Mouse (Mus musculus) liver, embryonic 11.5 days (tissue): ENCODE results near the gene Csnk2a1. TPM values are rescaled to one million over a fixed set of nuclear protein-coding genes. Genes with fewer than 3 reads are reported as not detected.
"Not testable (repeated sequence)": the region's sequence is repeated elsewhere in the genome, so short reads cannot be mapped to it uniquely, and the experiment has no call there.

Experiments used
- ATAC-seq: fragments of 200-750 bp; cut with Nextera tagmentation; replicated peaks from 2 replicates; pipeline ENCODE4 v1.8.0; 2017; ENCODE audit warnings: moderate number of reproducible peaks, mild to moderate bottlenecking, moderate TSS enrichment, moderate library complexity; ENCODE audit not compliant: low FRiP score
- DNase-seq: peaks from one replicate; pipeline ENCODE4 v3.0.0-alpha.2; 2017; ENCODE audit warnings: low spot score
- H3K27ac ChIP-seq: fragments of 300-500 bp; sonication (generic); 2 replicates; pipeline ENCODE4 v1.5.1; 2014; ENCODE audit warnings: mild to moderate bottlenecking, low read depth, low read length, control low read depth
- H3K27me3 ChIP-seq: fragments of 300-500 bp; sonication (generic); replicated peaks from 2 replicates; pipeline ENCODE4 v1.6.1; 2014; ENCODE audit warnings: low read length, mixed read lengths; ENCODE audit not compliant: control insufficient read depth, insufficient read depth
- H3K36me3 ChIP-seq: fragments of 300-500 bp; sonication (generic); 2 replicates; pipeline ENCODE4 v1.6.1; 2014; ENCODE audit warnings: mild to moderate bottlenecking, low read length, moderate library complexity, mixed read lengths; ENCODE audit not compliant: control insufficient read depth, insufficient read depth
- H3K4me1 ChIP-seq: fragments of 300-500 bp; sonication (generic); replicated peaks from 2 replicates; pipeline ENCODE4 v1.6.1; 2014; ENCODE audit warnings: low read length, mixed read lengths; ENCODE audit not compliant: control insufficient read depth, insufficient read depth
- H3K4me2 ChIP-seq: fragments of 300-500 bp; sonication (generic); 2 replicates; pipeline ENCODE4 v1.6.1; 2014; ENCODE audit warnings: mild to moderate bottlenecking, control low read depth, moderate library complexity
- H3K4me3 ChIP-seq: fragments of 300-500 bp; sonication (generic); 2 replicates; pipeline ENCODE4 v1.5.1; 2014; ENCODE audit warnings: low read depth, low read length, control low read depth
- H3K9ac ChIP-seq: fragments of 300-500 bp; sonication (generic); 2 replicates; pipeline ENCODE4 v1.6.1; 2014; ENCODE audit warnings: low read depth, low read length, control low read depth
- H3K9me3 ChIP-seq: fragments of 300-500 bp; sonication (generic); 2 replicates; pipeline ENCODE4 v1.6.1; 2016; ENCODE audit warnings: low read length, inconsistent platforms, mixed read lengths; ENCODE audit not compliant: control insufficient read depth
- WGBS: fragments of 180-500 bp; shearing (Covaris S2); extraction: QIAGEN DNeasy Blood & Tissue Kit; methylation state at CpG from one replicate; pipeline ENCODE4 v1.1.7; 2014; 5-methylcytosine and 5-hydroxymethylcytosine counted together
- polyA plus RNA-seq: library from polyadenylated mRNA; unstranded; fragments of >200 nt; fragmentation: Nextera tagmentation; extraction: Ambion mirVana; gene quantifications from 2 replicates; pipeline ENCODE4 v1.2.1, GENCODE M21; 2014

Csnk2a1 gene
- polyA plus RNA-seq, 1 experiment from 2014 or later: 65.2 TPM

GRCm38 (mm10) chr2:152190161-152190560 is 36.5 kb upstream of the Csnk2a1 start:
- no peaks in the 10 kb centered on the region for H3K27me3 ChIP-seq
- no peak overlapping the region for H3K27ac ChIP-seq
- DNase-seq: no peak
- 61% methylated on average over 7 of the region's 7 CpGs for WGBS
- H3K36me3 ChIP-seq: no peaks in the 10 kb centered on the region
- H3K4me3 ChIP-seq: no peak overlapping the region
- ATAC-seq: no peak
- H3K9ac ChIP-seq: no peak overlapping the region
- H3K9me3 ChIP-seq: no peaks in the 10 kb centered on the region
- no peak overlapping the region for H3K4me2 ChIP-seq
- H3K4me1 ChIP-seq: no peaks in the 10 kb centered on the region

GRCm38 (mm10) chr2:152192591-152193345 is 33.9 kb upstream of the Csnk2a1 start:
- H3K9me3 ChIP-seq: no peaks in the 10 kb centered on the region
- no peaks in the 10 kb centered on the region for H3K27me3 ChIP-seq
- H3K4me2 ChIP-seq: no peak overlapping the region
- H3K9ac ChIP-seq: no peak overlapping the region
- ATAC-seq: peak; percentile 59
- no peak overlapping the region for H3K4me3 ChIP-seq
- H3K4me1 ChIP-seq: no peaks in the 10 kb centered on the region
- H3K36me3 ChIP-seq: no peaks in the 10 kb centered on the region
- no peak for DNase-seq
- 65% methylated on average over 13 of the region's 13 CpGs for WGBS
- no peak overlapping the region for H3K27ac ChIP-seq

GRCm38 (mm10) chr2:152193346-152193710 is 33.3 kb upstream of the Csnk2a1 start:
- Histone ChIP-seq H3K27ac (no peak overlapping the region), H3K4me1 (no peaks in the 10 kb centered on the region), H3K9me3 (no peaks in the 10 kb centered on the region), H3K27me3 (no peaks in the 10 kb centered on the region), H3K4me3 (no peak overlapping the region), H3K4me2 (no peak overlapping the region), H3K9ac (no peak overlapping the region), H3K36me3 (no peaks in the 10 kb centered on the region)
- no peak for ATAC-seq
- no peak for DNase-seq
- WGBS: 57% methylated on average over 7 of the region's 7 CpGs

- Histone ChIP-seq H3K4me2 (no peak overlapping the region), H3K36me3 (no peaks in the 10 kb centered on the region), H3K27ac (no peak overlapping the region), H3K4me3 (no peak overlapping the region), H3K27me3 (no peaks in the 10 kb centered on the region), H3K9me3 (no peaks in the 10 kb centered on the region), H3K4me1 (no peaks in the 10 kb centered on the region), H3K9ac (no peak overlapping the region)
- WGBS: 88% methylated on average over 2 of the region's 2 CpGs
- DNase-seq: no peak
- no peak for ATAC-seq
Observed at GRCm38 (mm10) chr2:152194586-152194985, 32.1 kb upstream of the Csnk2a1 start.

GRCm38 (mm10) chr2:152196896-152197295 is 29.7 kb upstream of the Csnk2a1 start:
- 36% methylated on average over 3 of the region's 3 CpGs for WGBS
- no peaks in the 10 kb centered on the region for H3K27me3 ChIP-seq
- H3K4me3 ChIP-seq: no peak overlapping the region
- H3K27ac ChIP-seq: no peak overlapping the region
- no peaks in the 10 kb centered on the region for H3K36me3 ChIP-seq
- H3K9me3 ChIP-seq: no peaks in the 10 kb centered on the region
- no peak overlapping the region for H3K9ac ChIP-seq
- no peak for DNase-seq
- H3K4me2 ChIP-seq: no peak overlapping the region
- no peaks in the 10 kb centered on the region for H3K4me1 ChIP-seq
- no peak for ATAC-seq

- Histone ChIP-seq H3K27me3 (no peaks in the 10 kb centered on the region), H3K9me3 (no peaks in the 10 kb centered on the region), H3K4me1 (no peaks in the 10 kb centered on the region), H3K36me3 (no peaks in the 10 kb centered on the region), H3K9ac (no peak overlapping the region), H3K4me2 (no peak overlapping the region), H3K4me3 (no peak overlapping the region), H3K27ac (no peak overlapping the region)
- peak; percentile 81 for ATAC-seq
- 41% methylated on average over 10 of the region's 10 CpGs for WGBS
- peak; percentile 49 for DNase-seq
Observed at GRCm38 (mm10) chr2:152197301-152197712, 29.3 kb upstream of the Csnk2a1 start.

- H3K4me2 ChIP-seq, H3K9me3 ChIP-seq, ATAC-seq, H3K36me3 ChIP-seq, H3K4me3 ChIP-seq, H3K4me1 ChIP-seq, H3K27me3 ChIP-seq, H3K9ac ChIP-seq, DNase-seq, H3K27ac ChIP-seq: not testable (repeated sequence)
- WGBS: 88% methylated on average over 7 of the region's 9 CpGs
Observed at GRCm38 (mm10) chr2:152206139-152206538, 20.5 kb upstream of the Csnk2a1 start.

GRCm38 (mm10) chr2:152211871-152212270 is 14.8 kb upstream of the Csnk2a1 start:
- no peaks in the 10 kb centered on the region for H3K27me3 ChIP-seq
- no peak overlapping the region for H3K4me3 ChIP-seq
- WGBS: 83% methylated on average over 3 of the region's 3 CpGs
- ATAC-seq: no peak
- no peaks in the 10 kb centered on the region for H3K36me3 ChIP-seq
- H3K4me1 ChIP-seq: no peaks in the 10 kb centered on the region
- H3K9ac ChIP-seq: no peak overlapping the region
- DNase-seq: no peak
- no peak overlapping the region for H3K27ac ChIP-seq
- H3K4me2 ChIP-seq: no peak overlapping the region
- H3K9me3 ChIP-seq: no peaks in the 10 kb centered on the region

GRCm38 (mm10) chr2:152216975-152217374 is 9.7 kb upstream of the Csnk2a1 start:
- H3K4me1 ChIP-seq: no peaks in the 10 kb centered on the region

More at GRCm38 (mm10) chr2:152216975-152217374, 9.7 kb upstream of the Csnk2a1 start:
- Histone ChIP-seq H3K36me3 (no peaks in the 10 kb centered on the region), H3K4me3 (no peak overlapping the region), H3K27ac (no peak overlapping the region), H3K9me3 (no peaks in the 10 kb centered on the region), H3K9ac (no peak overlapping the region), H3K4me2 (no peak overlapping the region), H3K27me3 (no peaks in the 10 kb centered on the region)
- ATAC-seq (no peak), DNase-seq (no peak)
- WGBS: 58% methylated on average over 1 of the region's 1 CpGs
